Mouse (Mus musculus) midbrain, embryonic 11.5 days (tissue): ENCODE results near the gene Tnni3. TPM values are rescaled to one million over a fixed set of nuclear protein-coding genes. Genes with fewer than 3 reads are reported as not detected.

Source experiments
- ATAC-seq: fragments of 200-750 bp; cut with Nextera tagmentation; 2 replicates; pipeline ENCODE4 v1.8.0; 2017; ENCODE audit warnings: moderate TSS enrichment, moderate library complexity; ENCODE audit not compliant: low FRiP score
- DNase-seq: peaks from one replicate; pipeline ENCODE4 v3.0.0; 2015; ENCODE audit warnings: low spot score; ENCODE audit errors: missing footprints
- H3K27ac ChIP-seq: fragments of 300-500 bp; sonication (generic); 2 replicates; pipeline ENCODE4 v1.5.1; 2014; ENCODE audit warnings: low read depth, low read length
- H3K27me3 ChIP-seq: fragments of 300-500 bp; sonication (generic); 2 replicates; pipeline ENCODE4 v1.6.1; 2014; ENCODE audit warnings: mild to moderate bottlenecking, low read length, moderate library complexity, mixed read lengths; ENCODE audit not compliant: control insufficient read depth, insufficient read depth
- H3K36me3 ChIP-seq: fragments of 300-500 bp; sonication (generic); 2 replicates; pipeline ENCODE4 v1.6.1; 2014; ENCODE audit warnings: mild to moderate bottlenecking, low read length, moderate library complexity, mixed read lengths; ENCODE audit not compliant: control insufficient read depth, insufficient read depth
- H3K4me1 ChIP-seq: fragments of 300-500 bp; sonication (generic); 2 replicates; pipeline ENCODE4 v1.6.1; 2014; ENCODE audit warnings: low read length; ENCODE audit not compliant: control insufficient read depth, insufficient read depth
- H3K4me2 ChIP-seq: fragments of 300-500 bp; sonication (generic); 2 replicates; pipeline ENCODE4 v1.6.1; 2014; ENCODE audit warnings: mild to moderate bottlenecking, moderate library complexity
- H3K4me3 ChIP-seq: fragments of 300-500 bp; sonication (generic); 2 replicates; pipeline ENCODE4 v1.5.1; 2014; ENCODE audit warnings: low read depth, low read length
- H3K9ac ChIP-seq: fragments of 300-500 bp; sonication (generic); 2 replicates; pipeline ENCODE4 v1.6.1; 2014; ENCODE audit warnings: low read length
- H3K9me3 ChIP-seq: fragments of 300-500 bp; sonication (generic); 2 replicates; pipeline ENCODE4 v1.6.1; 2016; ENCODE audit warnings: low read length; ENCODE audit not compliant: control insufficient read depth
- WGBS: fragments of 180-500 bp; shearing (Covaris S2); extraction: QIAGEN DNeasy Blood & Tissue Kit; methylation state at CpG from one replicate; pipeline ENCODE4 v1.1.7; 2014; 5-methylcytosine and 5-hydroxymethylcytosine counted together
- polyA plus RNA-seq: library from polyadenylated mRNA; unstranded; fragments of >200 nt; fragmentation: Nextera tagmentation; extraction: Ambion mirVana; gene quantifications from 2 replicates; pipeline ENCODE4 v1.2.1, GENCODE M21; 2014

The Tnni3 gene
- polyA plus RNA-seq, 1 experiment from 2014 or later = 0.97 TPM

- Histone ChIP-seq H3K27me3 (no peaks in the 10 kb centered on the region), H3K4me3 (no peak overlapping the region), H3K9me3 (no peaks in the 10 kb centered on the region), H3K9ac (no peak overlapping the region), H3K4me2 (no peak overlapping the region), H3K36me3 (no peaks in the 10 kb centered on the region), H3K4me1 (peaks cover 14% of the 10 kb centered on the region), H3K27ac (no peak overlapping the region)
- DNase-seq (no peak), ATAC-seq (no peak)
- 54% methylated on average over 6 of the region's 6 CpGs for WGBS
Observed at GRCm38 (mm10) chr7:4513829-4514712, 10.0 kb downstream of the Tnni3 start.

GRCm38 (mm10) chr7:4513236-4513635, 10.8 kb downstream of the Tnni3 start:
- WGBS = 29% methylated on average over 13 of the region's 13 CpGs
- no peaks in the 10 kb centered on the region for H3K27me3 ChIP-seq
- H3K9me3 ChIP-seq = no peaks in the 10 kb centered on the region
- H3K4me2 ChIP-seq = no peak overlapping the region
- H3K36me3 ChIP-seq = no peaks in the 10 kb centered on the region
- H3K9ac ChIP-seq = no peak overlapping the region
- no peak overlapping the region for H3K4me3 ChIP-seq
- ATAC-seq (no peak), DNase-seq (peak; percentile 94)
- H3K27ac ChIP-seq = no peak overlapping the region
- H3K4me1 ChIP-seq = peaks cover 14% of the 10 kb centered on the region

- H3K36me3 ChIP-seq = no peaks in the 10 kb centered on the region
- WGBS = 82% methylated on average over 8 of the region's 8 CpGs
- H3K9ac ChIP-seq = no peak overlapping the region
- H3K4me3 ChIP-seq = no peak overlapping the region
- DNase-seq = no peak
- H3K4me1 ChIP-seq = peaks cover 14% of the 10 kb centered on the region
- no peaks in the 10 kb centered on the region for H3K9me3 ChIP-seq
- no peak overlapping the region for H3K27ac ChIP-seq
- no peak for ATAC-seq
- H3K4me2 ChIP-seq = no peak overlapping the region
- H3K27me3 ChIP-seq = no peaks in the 10 kb centered on the region
Observed at GRCm38 (mm10) chr7:4511489-4512224, 12.4 kb downstream of the Tnni3 start.

GRCm38 (mm10) chr7:4509863-4510608, 14.0 kb downstream of the Tnni3 start:
- H3K4me1 ChIP-seq = peaks cover 4% of the 10 kb centered on the region
- H3K9ac ChIP-seq = no peak overlapping the region
- ATAC-seq (peak; percentile 80), DNase-seq (peak; percentile 95)
- no peaks in the 10 kb centered on the region for H3K9me3 ChIP-seq
- WGBS = 20% methylated on average over 24 of the region's 24 CpGs
- H3K36me3 ChIP-seq = no peaks in the 10 kb centered on the region
- H3K27ac ChIP-seq = no peak overlapping the region
- H3K27me3 ChIP-seq = no peaks in the 10 kb centered on the region
- no peak overlapping the region for H3K4me2 ChIP-seq
- no peak overlapping the region for H3K4me3 ChIP-seq

GRCm38 (mm10) chr7:4508739-4509116, 15.3 kb downstream of the Tnni3 start:
- Histone ChIP-seq H3K4me2 (no peak overlapping the region), H3K9me3 (no peaks in the 10 kb centered on the region), H3K36me3 (no peaks in the 10 kb centered on the region), H3K4me3 (no peak overlapping the region), H3K27me3 (no peaks in the 10 kb centered on the region), H3K27ac (no peak overlapping the region), H3K4me1 (no peaks in the 10 kb centered on the region), H3K9ac (no peak overlapping the region)
- DNase-seq (no peak), ATAC-seq (no peak)
- WGBS = 89% methylated on average over 8 of the region's 8 CpGs

DNA sequence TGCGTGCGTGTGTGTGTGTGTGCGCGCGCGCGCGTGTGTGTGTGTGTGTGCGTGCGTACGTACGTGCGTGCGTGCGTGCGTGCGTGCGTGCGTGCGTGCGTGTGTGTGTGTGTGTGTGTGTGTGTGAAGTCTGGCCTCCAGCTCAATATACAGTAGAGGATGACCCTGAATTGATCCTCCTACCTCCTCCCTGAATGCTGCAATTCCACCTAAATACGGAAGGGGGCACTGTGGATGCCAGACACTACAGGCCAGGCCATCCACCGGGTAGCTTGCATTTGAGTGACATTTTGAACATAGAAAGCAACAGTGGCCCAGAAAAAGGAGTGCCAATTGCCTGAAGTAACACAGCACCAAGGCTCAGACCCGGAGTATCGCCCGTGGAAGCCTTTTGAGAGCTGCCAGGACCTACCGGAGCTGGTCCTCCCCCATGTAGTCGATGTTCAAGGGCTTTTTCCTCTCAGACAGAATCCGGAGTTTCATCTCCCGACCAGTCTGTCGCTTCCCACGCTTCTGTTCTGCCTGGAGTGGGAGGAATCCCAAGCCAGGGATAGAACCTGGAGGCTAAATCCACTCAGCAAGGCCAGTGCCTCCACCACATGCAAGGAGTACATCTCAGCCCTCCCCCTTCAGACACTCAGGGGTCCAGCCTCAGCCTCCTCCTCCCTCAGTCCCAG, 15.8 kb downstream of the Tnni3 start:
- no peak for DNase-seq
- Histone ChIP-seq H3K36me3 (no peaks in the 10 kb centered on the region), H3K9me3 (no peaks in the 10 kb centered on the region), H3K4me3 (no peak overlapping the region), H3K4me1 (no peaks in the 10 kb centered on the region), H3K27me3 (no peaks in the 10 kb centered on the region), H3K27ac (no peak overlapping the region), H3K9ac (no peak overlapping the region), H3K4me2 (no peak overlapping the region)
- ATAC-seq = no peak
- WGBS = 79% methylated on average over 24 of the region's 32 CpGs

DNA sequence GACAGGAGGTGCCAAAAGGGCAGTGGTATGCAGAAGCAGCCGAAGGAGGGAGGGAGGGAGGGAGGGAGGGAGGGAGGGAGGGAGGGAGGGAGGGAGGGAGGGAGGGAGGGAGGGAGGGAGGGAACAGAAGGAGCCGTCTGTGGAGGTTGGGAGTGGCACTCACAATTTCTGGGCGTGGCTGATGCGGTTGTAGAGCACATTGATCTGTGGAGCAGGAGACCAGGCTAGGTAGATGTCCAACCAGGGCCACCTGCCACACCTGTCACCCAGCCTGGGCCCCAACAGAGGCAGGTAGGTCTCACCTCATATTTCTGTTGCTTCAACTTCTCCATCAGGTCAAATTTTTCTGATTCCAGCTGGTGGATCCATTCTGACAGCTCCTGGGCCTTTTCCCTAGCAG, 16.8 kb downstream of the Tnni3 start:
- Histone ChIP-seq H3K27ac (no peak overlapping the region), H3K4me3 (no peak overlapping the region), H3K4me1 (no peaks in the 10 kb centered on the region), H3K9ac (no peak overlapping the region), H3K36me3 (no peaks in the 10 kb centered on the region), H3K27me3 (no peaks in the 10 kb centered on the region), H3K9me3 (no peaks in the 10 kb centered on the region), H3K4me2 (no peak overlapping the region)
- 50% methylated on average over 3 of the region's 4 CpGs for WGBS
- ATAC-seq (no peak), DNase-seq (no peak)

DNA sequence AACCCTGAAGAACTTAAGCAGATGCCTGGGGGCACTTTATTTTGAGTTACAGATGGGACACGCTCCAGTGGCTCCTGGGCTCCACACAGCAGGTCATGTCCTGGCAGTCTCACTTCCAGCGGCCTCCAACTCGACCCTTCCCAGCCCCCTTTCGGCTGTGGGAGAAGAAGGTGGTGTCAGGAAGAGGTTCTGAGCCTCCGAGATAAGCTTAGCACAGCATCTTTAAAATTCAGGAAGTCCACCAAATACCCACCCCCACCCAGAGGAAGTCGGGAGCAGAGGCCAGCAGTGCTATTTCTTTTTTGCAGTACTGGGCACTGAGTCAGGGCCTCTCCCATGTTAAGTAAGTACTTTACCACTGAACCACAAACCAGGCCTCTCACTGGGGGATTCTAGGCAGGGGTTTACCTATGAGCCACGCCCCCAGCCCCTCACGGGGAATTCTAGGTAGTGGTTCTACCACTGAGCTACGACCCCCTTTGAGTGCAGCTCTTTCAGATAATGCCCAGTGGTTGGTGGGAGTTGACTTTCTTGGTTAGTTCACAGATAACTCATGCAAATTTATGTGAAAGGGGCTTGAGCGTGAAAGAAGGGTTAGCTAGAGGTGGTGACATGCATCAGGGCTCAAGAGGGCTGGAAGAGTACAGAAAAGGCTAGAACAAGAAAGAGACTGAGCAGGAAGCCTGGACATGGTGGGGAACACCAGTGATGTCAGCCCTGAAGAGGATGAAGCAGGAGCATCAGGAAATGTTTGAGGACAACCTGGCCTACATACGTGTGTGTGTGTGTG, 19.2 kb downstream of the Tnni3 start:
- no peak for ATAC-seq
- WGBS = 65% methylated on average over 11 of the region's 11 CpGs
- Histone ChIP-seq H3K9me3 (no peaks in the 10 kb centered on the region), H3K27ac (no peak overlapping the region), H3K36me3 (no peaks in the 10 kb centered on the region), H3K4me3 (no peak overlapping the region), H3K27me3 (no peaks in the 10 kb centered on the region), H3K9ac (no peak overlapping the region), H3K4me1 (peaks cover 10% of the 10 kb centered on the region), H3K4me2 (no peak overlapping the region)
- no peak for DNase-seq
